Mouse (Mus musculus): ENCODE measurements around the gene Ttyh3. TPM values are rescaled to one million over a fixed set of nuclear protein-coding genes. Genes with fewer than 3 reads are reported as not detected.

Ttyh3 gene
- polyA plus RNA-seq, 1 experiment from 2014 or later, result 42.1 TPM

- no peak overlapping the region for H3K4me3 ChIP-seq
- peaks cover 35% of the 10 kb centered on the region for H3K27me3 ChIP-seq
- no peak overlapping the region for H3K27ac ChIP-seq
- ATAC-seq (ENCODE audit: low FRiP score, low read depth), result no peak
- H3K4me2 ChIP-seq (replicated peaks), result no peak overlapping the region
- no peak overlapping the region for H3K9ac ChIP-seq
- peaks cover 8% of the 10 kb centered on the region; the same call in 1 of the 2 replicates for H3K36me3 ChIP-seq
- peaks cover 34% of the 10 kb centered on the region for H3K4me1 ChIP-seq
- H3K9me3 ChIP-seq, result no peaks in the 10 kb centered on the region
- 92% methylated on average over 10 of the region's 10 CpGs for WGBS
Observed at GRCm38 (mm10) chr5:140614141-140614540, 34.7 kb downstream of the Ttyh3 start.

- Histone ChIP-seq H3K9ac (peak overlapping the region; percentile 74; the same call in 1 of the 2 replicates), H3K4me1 (peaks cover 53% of the 10 kb centered on the region), H3K27ac (no peak overlapping the region), H3K4me2 (replicated peaks) (peak overlapping the region; percentile 89), H3K36me3 (peaks cover 8% of the 10 kb centered on the region; the same call in 1 of the 2 replicates), H3K9me3 (no peaks in the 10 kb centered on the region), H3K4me3 (no peak overlapping the region), H3K27me3 (peaks cover 55% of the 10 kb centered on the region)
- WGBS, result 59% methylated on average over 18 of the region's 18 CpGs
- ATAC-seq (ENCODE audit: low FRiP score, low read depth), result no peak
Observed at GRCm38 (mm10) chr5:140612191-140612590, 36.6 kb downstream of the Ttyh3 start.

- no peaks in the 10 kb centered on the region for H3K9me3 ChIP-seq
- H3K4me3 ChIP-seq, result peak overlapping the region; percentile 57
- WGBS, result 21% methylated on average over 15 of the region's 15 CpGs
- H3K27me3 ChIP-seq, result peaks cover 60% of the 10 kb centered on the region
- no peak for ATAC-seq (ENCODE audit: low FRiP score, low read depth)
- H3K4me1 ChIP-seq, result peaks cover 58% of the 10 kb centered on the region
- peak overlapping the region; percentile 74; the same call in 1 of the 2 replicates for H3K9ac ChIP-seq
- peak overlapping the region; percentile 89 for H3K4me2 ChIP-seq (replicated peaks)
- H3K27ac ChIP-seq, result peak overlapping the region; percentile 85; the same call in 1 of the 2 replicates
- peaks cover 8% of the 10 kb centered on the region; the same call in 1 of the 2 replicates for H3K36me3 ChIP-seq
Observed at GRCm38 (mm10) chr5:140611611-140612185, 37.1 kb downstream of the Ttyh3 start.

- Histone ChIP-seq H3K36me3 (peaks cover 8% of the 10 kb centered on the region; the same call in 1 of the 2 replicates), H3K9ac (peak overlapping the region; percentile 74), H3K4me2 (replicated peaks) (peak overlapping the region; percentile 89), H3K4me1 (peaks cover 64% of the 10 kb centered on the region), H3K27me3 (peaks cover 66% of the 10 kb centered on the region), H3K9me3 (no peaks in the 10 kb centered on the region), H3K4me3 (peak overlapping the region; percentile 57), H3K27ac (peak overlapping the region; percentile 85)
- WGBS, result 12% methylated on average over 21 of the region's 21 CpGs
- no peak for ATAC-seq (ENCODE audit: low FRiP score, low read depth)
Observed at GRCm38 (mm10) chr5:140611021-140611583, 37.7 kb downstream of the Ttyh3 start.

GRCm38 (mm10) chr5:140610273-140611011, 38.4 kb downstream of the Ttyh3 start:
- ATAC-seq (ENCODE audit: low FRiP score, low read depth), result peak; percentile 41; the same call in 1 of the 2 replicates
- Histone ChIP-seq H3K27me3 (peaks cover 72% of the 10 kb centered on the region), H3K27ac (peak overlapping the region; percentile 85)

GRCm38 (mm10) chr5:140609511-140610272, 39.1 kb downstream of the Ttyh3 start:
- Histone ChIP-seq H3K9me3 (no peaks in the 10 kb centered on the region), H3K27me3 (peaks cover 80% of the 10 kb centered on the region), H3K4me1 (peaks cover 73% of the 10 kb centered on the region), H3K4me3 (peak overlapping the region; percentile 57), H3K36me3 (peaks cover 8% of the 10 kb centered on the region; the same call in 1 of the 2 replicates), H3K4me2 (replicated peaks) (peak overlapping the region; percentile 89), H3K27ac (peak overlapping the region; percentile 85; the same call in 1 of the 2 replicates), H3K9ac (peak overlapping the region; percentile 74)
- ATAC-seq (ENCODE audit: low FRiP score, low read depth), result no peak
- WGBS, result 16% methylated on average over 13 of the region's 13 CpGs

More at GRCm38 (mm10) chr5:140610273-140611011, 38.4 kb downstream of the Ttyh3 start:
- Histone ChIP-seq H3K4me3 (peak overlapping the region; percentile 57), H3K4me2 (replicated peaks) (peak overlapping the region; percentile 89), H3K9ac (peak overlapping the region; percentile 74), H3K36me3 (peaks cover 8% of the 10 kb centered on the region; the same call in 1 of the 2 replicates), H3K4me1 (peaks cover 69% of the 10 kb centered on the region), H3K9me3 (no peaks in the 10 kb centered on the region)
- 1% methylated on average over 29 of the region's 30 CpGs for WGBS

GRCm38 (mm10) chr5:140608634-140609015, 40.2 kb downstream of the Ttyh3 start:
- no peak for ATAC-seq (ENCODE audit: low FRiP score, low read depth)
- peak overlapping the region; percentile 74 for H3K9ac ChIP-seq
- H3K27me3 ChIP-seq, result peaks cover 83% of the 10 kb centered on the region
- H3K4me3 ChIP-seq, result peak overlapping the region; percentile 57
- peak overlapping the region; percentile 33; the same call in 1 of the 2 replicates for H3K27ac ChIP-seq
- H3K9me3 ChIP-seq, result no peaks in the 10 kb centered on the region
- 4% methylated on average over 16 of the region's 16 CpGs for WGBS
- H3K4me2 ChIP-seq (replicated peaks), result peak overlapping the region; percentile 89
- no peaks in the 10 kb centered on the region for H3K36me3 ChIP-seq
- peaks cover 73% of the 10 kb centered on the region for H3K4me1 ChIP-seq

GRCm38 (mm10) chr5:140607836-140608633, 40.8 kb downstream of the Ttyh3 start:
- Histone ChIP-seq H3K36me3 (no peaks in the 10 kb centered on the region), H3K27me3 (peaks cover 83% of the 10 kb centered on the region), H3K4me3 (peak overlapping the region; percentile 57), H3K27ac (peak overlapping the region; percentile 33; the same call in 1 of the 2 replicates), H3K4me1 (peaks cover 73% of the 10 kb centered on the region), H3K4me2 (replicated peaks) (peak overlapping the region; percentile 89), H3K9ac (peak overlapping the region; percentile 74), H3K9me3 (no peaks in the 10 kb centered on the region)
- no peak for ATAC-seq (ENCODE audit: low FRiP score, low read depth)
- 2% methylated on average over 16 of the region's 17 CpGs for WGBS

- peak within 1 kb of the TSS; percentile 10; the same call in 1 of the 2 replicates for H3K27ac ChIP-seq
Observed at GRCm38 (mm10) chr5:140607001-140607835, 41.6 kb downstream of the Ttyh3 start, which contains the start of gene Lfng. Gene Lfng (plus strand): TSS chr5:140607320.

GRCm38 (mm10) chr5:140606386-140606785, 42.4 kb downstream of the Ttyh3 start:
- H3K27ac ChIP-seq, result 0 out of 2 replicates have a peak overlapping the region, but pooled peaks have one; percentile 10
- H3K9ac ChIP-seq, result peak overlapping the region; percentile 53; the same call in 1 of the 2 replicates
- no peaks in the 10 kb centered on the region for H3K9me3 ChIP-seq
- 1% methylated on average over 23 of the region's 23 CpGs for WGBS
- peak overlapping the region; percentile 57 for H3K4me3 ChIP-seq
- peak overlapping the region; percentile 89 for H3K4me2 ChIP-seq (replicated peaks)
- H3K27me3 ChIP-seq, result peaks cover 69% of the 10 kb centered on the region
- peaks cover 62% of the 10 kb centered on the region for H3K4me1 ChIP-seq
- no peaks in the 10 kb centered on the region for H3K36me3 ChIP-seq
- ATAC-seq (ENCODE audit: low FRiP score, low read depth), result 0 out of 2 replicates have a peak, but pooled peaks have one; percentile 10

More at GRCm38 (mm10) chr5:140607001-140607835, 41.6 kb downstream of the Ttyh3 start, which contains the start of gene Lfng:
- peak within 1 kb of the TSS; percentile 74 for H3K9ac ChIP-seq
- H3K4me1 ChIP-seq, result peaks cover 70% of the 10 kb centered on the region
- H3K27me3 ChIP-seq, result peaks cover 77% of the 10 kb centered on the region
- H3K4me3 ChIP-seq, result peak within 1 kb of the TSS; percentile 57
- ATAC-seq (ENCODE audit: low FRiP score, low read depth), result peak; percentile 49
- H3K9me3 ChIP-seq, result no peaks in the 10 kb centered on the region
- WGBS, result under 1% methylated on average over 89 of the region's 91 CpGs
- no peaks in the 10 kb centered on the region for H3K36me3 ChIP-seq
- peak within 1 kb of the TSS; percentile 89 for H3K4me2 ChIP-seq (replicated peaks)
